Mouse (Mus musculus): Measurements from ENCODE around the gene Ptpn14. TPM values are rescaled to one million over a fixed set of nuclear protein-coding genes. Genes with fewer than 3 reads are reported as not detected.

Ptpn14 gene
- polyA plus RNA-seq, 1 experiment from 2014 or later = 1.5 TPM

- H3K4me1 ChIP-seq (replicated peaks; ENCODE audit: control insufficient read depth, insufficient read depth, low read length) = peaks cover 9% of the 10 kb centered on the region; the same call in 1 of the 2 replicates
- 83% methylated on average over 8 of the region's 8 CpGs for WGBS
- TF ChIP-seq CTCF (IDR thresholded peaks at IDR 0.05; ENCODE audit: low read depth) = peak; percentile 60
- no peak overlapping the region for H3K9ac ChIP-seq (ENCODE audit: low read depth, low read length)
- no peak overlapping the region for H3K4me3 ChIP-seq (ENCODE audit: low read depth, low read length)
- H3K4me2 ChIP-seq (replicated peaks; ENCODE audit: low read depth) = no peak overlapping the region
- no peak for ATAC-seq
- H3K27me3 ChIP-seq (replicated peaks; ENCODE audit: control insufficient read depth, insufficient read depth, low read length) = no peaks in the 10 kb centered on the region
- H3K9me3 ChIP-seq (ENCODE audit: control insufficient read depth) = no peaks in the 10 kb centered on the region
- H3K36me3 ChIP-seq (ENCODE audit: control insufficient read depth, insufficient read depth) = no peaks in the 10 kb centered on the region; the same call in 1 of the 2 replicates
- no peak overlapping the region for H3K27ac ChIP-seq (ENCODE audit: low read depth, low read length)
These were observed 142.5 kb downstream of the Ptpn14 start for GRCm38 (mm10) chr1:189870539-189870938.

DNA sequence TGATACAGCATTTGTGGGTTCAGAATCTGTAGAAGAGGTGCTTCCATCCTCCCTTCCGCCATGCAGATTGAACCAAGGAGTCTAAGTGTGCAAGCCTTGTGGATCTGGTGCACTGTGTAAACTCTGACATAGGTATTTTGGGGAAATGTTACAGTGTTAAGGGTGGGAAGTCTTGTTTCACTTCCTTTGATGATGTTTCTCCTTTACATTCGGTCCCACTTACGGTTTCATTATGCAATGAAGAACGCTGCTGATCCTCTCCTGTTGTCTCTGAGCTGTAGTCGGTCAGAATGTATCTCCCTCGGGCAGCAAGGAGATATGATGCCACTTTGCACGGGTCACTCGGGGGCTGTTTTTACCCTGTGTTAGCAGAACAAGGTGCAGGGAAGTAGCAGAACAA, 143.6 kb downstream of the Ptpn14 start:
- Histone ChIP-seq H3K9me3 (ENCODE audit: control insufficient read depth) (no peaks in the 10 kb centered on the region), H3K36me3 (ENCODE audit: control insufficient read depth, insufficient read depth) (no peaks in the 10 kb centered on the region; the same call in 1 of the 2 replicates), H3K4me3 (ENCODE audit: low read depth, low read length) (no peak overlapping the region), H3K9ac (ENCODE audit: low read depth, low read length) (no peak overlapping the region), H3K27ac (ENCODE audit: low read depth, low read length) (no peak overlapping the region), H3K4me1 (replicated peaks; ENCODE audit: control insufficient read depth, insufficient read depth, low read length) (peaks cover 9% of the 10 kb centered on the region; the same call in 1 of the 2 replicates), H3K4me2 (replicated peaks; ENCODE audit: low read depth) (no peak overlapping the region), H3K27me3 (replicated peaks; ENCODE audit: control insufficient read depth, insufficient read depth, low read length) (no peaks in the 10 kb centered on the region)
- no peak for ATAC-seq
- no peak for TF ChIP-seq CTCF (IDR thresholded peaks at IDR 0.05; ENCODE audit: low read depth)
- 87% methylated on average over 8 of the region's 8 CpGs for WGBS

DNA sequence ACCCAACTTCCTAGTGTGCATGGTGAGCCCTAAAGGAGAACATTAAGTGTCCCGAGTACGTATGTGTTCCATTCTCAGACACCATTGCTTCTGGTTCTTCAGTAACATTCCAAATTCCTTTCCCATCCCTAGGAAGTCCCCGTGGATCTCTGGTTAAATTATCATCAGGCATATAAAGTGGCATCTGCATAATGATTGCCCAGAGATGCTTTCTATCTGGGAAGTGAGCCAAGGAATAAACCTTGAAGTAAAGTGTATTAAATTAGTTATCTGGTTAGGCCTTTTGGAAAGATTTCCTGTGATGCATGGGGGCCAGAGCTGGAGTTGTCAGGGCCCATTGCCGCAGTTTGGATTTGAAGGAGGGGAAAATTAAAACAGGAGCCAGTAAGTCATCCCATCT, 144.0 kb downstream of the Ptpn14 start:
- H3K9ac ChIP-seq (ENCODE audit: low read depth, low read length) = no peak overlapping the region
- H3K27ac ChIP-seq (ENCODE audit: low read depth, low read length) = no peak overlapping the region
- no peaks in the 10 kb centered on the region for H3K9me3 ChIP-seq (ENCODE audit: control insufficient read depth)
- no peak overlapping the region for H3K4me3 ChIP-seq (ENCODE audit: low read depth, low read length)
- TF ChIP-seq CTCF (IDR thresholded peaks at IDR 0.05; ENCODE audit: low read depth) = no peak
- H3K4me2 ChIP-seq (replicated peaks; ENCODE audit: low read depth) = no peak overlapping the region
- WGBS = 69% methylated on average over 4 of the region's 4 CpGs
- H3K36me3 ChIP-seq (ENCODE audit: control insufficient read depth, insufficient read depth) = no peaks in the 10 kb centered on the region; the same call in 1 of the 2 replicates
- no peaks in the 10 kb centered on the region for H3K27me3 ChIP-seq (replicated peaks; ENCODE audit: control insufficient read depth, insufficient read depth, low read length)
- ATAC-seq = no peak
- H3K4me1 ChIP-seq (replicated peaks; ENCODE audit: control insufficient read depth, insufficient read depth, low read length) = peaks cover 9% of the 10 kb centered on the region; the same call in 1 of the 2 replicates

- no peak overlapping the region for H3K9ac ChIP-seq (ENCODE audit: low read depth, low read length)
- no peak for TF ChIP-seq CTCF (IDR thresholded peaks at IDR 0.05; ENCODE audit: low read depth)
- no peaks in the 10 kb centered on the region for H3K36me3 ChIP-seq (ENCODE audit: control insufficient read depth, insufficient read depth)
- WGBS = 89% methylated on average over 8 of the region's 8 CpGs
- 0 out of 2 replicates have a peak, but pooled peaks cover 6% of the 10 kb centered on the region for H3K4me1 ChIP-seq (replicated peaks; ENCODE audit: control insufficient read depth, insufficient read depth, low read length)
- H3K27me3 ChIP-seq (replicated peaks; ENCODE audit: control insufficient read depth, insufficient read depth, low read length) = no peaks in the 10 kb centered on the region
- H3K9me3 ChIP-seq (ENCODE audit: control insufficient read depth) = no peaks in the 10 kb centered on the region
- H3K27ac ChIP-seq (ENCODE audit: low read depth, low read length) = no peak overlapping the region
- no peak overlapping the region for H3K4me3 ChIP-seq (ENCODE audit: low read depth, low read length)
- no peak for ATAC-seq
- H3K4me2 ChIP-seq (replicated peaks; ENCODE audit: low read depth) = no peak overlapping the region
These were observed 145.5 kb downstream of the Ptpn14 start for GRCm38 (mm10) chr1:189873591-189873990.

GRCm38 (mm10) chr1:189875439-189875861, 147.4 kb downstream of the Ptpn14 start:
- no peaks in the 10 kb centered on the region; the same call in 1 of the 2 replicates for H3K36me3 ChIP-seq (ENCODE audit: control insufficient read depth, insufficient read depth)
- H3K9me3 ChIP-seq (ENCODE audit: control insufficient read depth) = no peaks in the 10 kb centered on the region
- no peak overlapping the region for H3K9ac ChIP-seq (ENCODE audit: low read depth, low read length)
- H3K27ac ChIP-seq (ENCODE audit: low read depth, low read length) = no peak overlapping the region
- H3K4me2 ChIP-seq (replicated peaks; ENCODE audit: low read depth) = peak overlapping the region; percentile 57
- H3K4me3 ChIP-seq (ENCODE audit: low read depth, low read length) = peak overlapping the region; percentile 13; the same call in 1 of the 2 replicates
- no peaks in the 10 kb centered on the region for H3K27me3 ChIP-seq (replicated peaks; ENCODE audit: control insufficient read depth, insufficient read depth, low read length)
- H3K4me1 ChIP-seq (replicated peaks; ENCODE audit: control insufficient read depth, insufficient read depth, low read length) = 0 out of 2 replicates have a peak, but pooled peaks cover 6% of the 10 kb centered on the region
- no peak for TF ChIP-seq CTCF (IDR thresholded peaks at IDR 0.05; ENCODE audit: low read depth)
- peak; percentile 63 for ATAC-seq
- WGBS = 21% methylated on average over 6 of the region's 6 CpGs

- Histone ChIP-seq H3K4me1 (replicated peaks; ENCODE audit: control insufficient read depth, insufficient read depth, low read length) (0 out of 2 replicates have a peak, but pooled peaks cover 6% of the 10 kb centered on the region), H3K36me3 (ENCODE audit: control insufficient read depth, insufficient read depth) (no peaks in the 10 kb centered on the region; the same call in 1 of the 2 replicates), H3K9ac (ENCODE audit: low read depth, low read length) (no peak overlapping the region), H3K4me3 (ENCODE audit: low read depth, low read length) (no peak overlapping the region), H3K27ac (ENCODE audit: low read depth, low read length) (no peak overlapping the region), H3K4me2 (replicated peaks; ENCODE audit: low read depth) (no peak overlapping the region), H3K9me3 (ENCODE audit: control insufficient read depth) (no peaks in the 10 kb centered on the region), H3K27me3 (replicated peaks; ENCODE audit: control insufficient read depth, insufficient read depth, low read length) (no peaks in the 10 kb centered on the region)
- 62% methylated on average over 8 of the region's 8 CpGs for whole genome bisulfite sequencing
- ATAC-seq = no peak
- TF ChIP-seq CTCF (IDR thresholded peaks at IDR 0.05; ENCODE audit: low read depth) = no peak
These were observed 148.1 kb downstream of the Ptpn14 start for GRCm38 (mm10) chr1:189876162-189876561.
